Mouse (Mus musculus): ENCODE data around the gene Stk16.

DNA sequence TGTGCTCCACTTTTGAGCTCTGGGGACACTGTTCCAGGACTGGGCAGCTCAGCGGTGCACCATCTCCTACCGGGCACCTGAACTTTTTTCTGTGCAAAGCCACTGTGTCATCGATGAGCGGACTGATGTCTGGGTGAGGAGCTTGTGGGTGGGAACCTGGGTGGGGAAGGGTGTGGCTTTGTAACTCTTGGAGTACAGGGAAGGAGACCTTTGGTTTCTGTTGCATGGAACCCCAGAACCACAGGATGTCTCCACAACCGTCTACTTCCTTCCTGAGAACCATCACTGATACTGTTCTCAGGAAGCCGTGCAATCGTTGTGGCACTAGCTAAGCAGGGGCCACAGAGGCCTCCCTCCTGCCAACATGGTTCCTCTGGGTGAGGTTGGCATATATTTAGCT, 2.5 kb downstream of the Stk16 start:
- TF ChIP-seq CTCF (IDR thresholded peaks at IDR 0.05; ENCODE audit: low read depth) (no peak), EP300 (IDR thresholded peaks at IDR 0.05; ENCODE audit: low read depth) (no peak)

Measured in heart, postnatal 0 days (tissue).